14 mouse cellular contexts compared by ENCODE assay signal in genomic region chr17:56815057-56815345, GRCm38 (mm10). TPM values are rescaled to one million over a fixed set of nuclear protein-coding genes. Genes with fewer than 3 reads are reported as not detected.
A peak's percentile ranks its signal among the peaks of the same experiment; 100 is the strongest.
DNase-seq lines count a peak whose midpoint lies in the region; ATAC-seq lines count a peak whose summit lies in the region.
"Had no signal": no experiment of that assay in that cellular context is flagged by ENCODE, and none has a peak within 500 bp of the region (broad histone marks: within the 10 kb centered on the region; RNA-seq: fewer than 3 reads in every experiment).

No protein-coding gene starts in this region.

- H3K9me3 ChIP-seq in heart, embryonic 13.5 days: no peaks in the 10 kb centered on the region
- no peaks in the 10 kb centered on the region for H3K9me3 ChIP-seq in embryonic facial prominence, embryonic 10.5 days
- no peaks in the 10 kb centered on the region for H3K9me3 ChIP-seq in hindbrain, embryonic 10.5 days
- H3K9me3 ChIP-seq in midbrain, embryonic 16.5 days (replicated peaks; ENCODE audit: control insufficient read depth, low read length, poor library complexity, severe bottlenecking): no peaks in the 10 kb centered on the region
- no peaks in the 10 kb centered on the region for H3K9me3 ChIP-seq in kidney, embryonic 16.5 days (ENCODE audit: low read length)

- 0 out of 2 replicates have a peak overlapping the region, but pooled peaks have one; percentile 16 for H3K9ac ChIP-seq in heart, embryonic 13.5 days
- H3K9ac ChIP-seq in midbrain, embryonic 16.5 days (ENCODE audit: low read depth, low read length): 0 out of 2 replicates have a peak overlapping the region, but pooled peaks have one; percentile 53
- no peak overlapping the region for H3K9ac ChIP-seq in kidney, embryonic 16.5 days (replicated peaks; ENCODE audit: low read length)
- H3K9ac ChIP-seq: liver, embryonic 14.5 days had no signal

- H3K4me2 ChIP-seq in heart, embryonic 13.5 days: no peak overlapping the region
- peak overlapping the region; percentile 45 for H3K4me2 ChIP-seq in midbrain, embryonic 16.5 days (ENCODE audit: low read length)
- H3K4me2 ChIP-seq in kidney, embryonic 16.5 days (replicated peaks; ENCODE audit: low read depth, low read length): no peak overlapping the region

- peak overlapping the region; percentile 37 for H3K27ac ChIP-seq in heart, embryonic 13.5 days (replicated peaks)
- peak overlapping the region; percentile 75 for H3K27ac ChIP-seq in embryonic facial prominence, embryonic 10.5 days (replicated peaks)
- H3K27ac ChIP-seq in hindbrain, embryonic 10.5 days: peak overlapping the region; percentile 86
- peak overlapping the region; percentile 91 for H3K27ac ChIP-seq in midbrain, embryonic 16.5 days (ENCODE audit: low read length)
- no peak overlapping the region for H3K27ac ChIP-seq in kidney, embryonic 16.5 days (ENCODE audit: low read length)
- H3K27ac ChIP-seq: liver, embryonic 14.5 days had no signal

- no peaks in the 10 kb centered on the region for H3K36me3 ChIP-seq in heart, embryonic 13.5 days
- no peaks in the 10 kb centered on the region for H3K36me3 ChIP-seq in embryonic facial prominence, embryonic 10.5 days (replicated peaks)
- H3K36me3 ChIP-seq in hindbrain, embryonic 10.5 days: no peaks in the 10 kb centered on the region
- no peaks in the 10 kb centered on the region for H3K36me3 ChIP-seq in midbrain, embryonic 16.5 days (ENCODE audit: control insufficient read depth, insufficient read depth, low read length)
- no peaks in the 10 kb centered on the region for H3K36me3 ChIP-seq in kidney, embryonic 16.5 days (ENCODE audit: insufficient read depth, low read length)

- DNase-seq in heart, adult 8-10 months (ENCODE audit: low spot score): no peak
- DNase-seq in embryonic facial prominence, embryonic 10.5 days (ENCODE audit: low spot score): no peak
- no peak for DNase-seq in hindbrain, embryonic 10.5 days (ENCODE audit: low spot score)
- no peak for DNase-seq in urinary bladder, adult 2 months (ENCODE audit: low spot score)

- peaks cover 50% of the 10 kb centered on the region for H3K4me1 ChIP-seq in heart, embryonic 13.5 days
- H3K4me1 ChIP-seq in embryonic facial prominence, embryonic 10.5 days: peaks cover 38% of the 10 kb centered on the region
- peaks cover 87% of the 10 kb centered on the region for H3K4me1 ChIP-seq in hindbrain, embryonic 10.5 days (replicated peaks)
- H3K4me1 ChIP-seq in midbrain, embryonic 16.5 days (ENCODE audit: control insufficient read depth, insufficient read depth, low read length): peaks cover 28% of the 10 kb centered on the region
- H3K4me1 ChIP-seq in kidney, embryonic 16.5 days (ENCODE audit: insufficient read depth, low read length): peaks cover 7% of the 10 kb centered on the region; the same call in 1 of the 2 replicates

- no peak for ATAC-seq in heart, embryonic 13.5 days (ENCODE audit: extremely low read depth, insufficient number of reproducible peaks, low FRiP score, low TSS enrichment)
- ATAC-seq in midbrain, embryonic 16.5 days: no peak; the same call in 1 of the 2 replicates
- no peak for ATAC-seq in megakaryocyte progenitor cell, adult 5-6 weeks (replicated peaks; ENCODE audit: poor library complexity)
- ATAC-seq in kidney, embryonic 16.5 days (ENCODE audit: low FRiP score, low TSS enrichment): no peak
- ATAC-seq: Patski had no signal

- WGBS in heart, embryonic 13.5 days: 76% methylated on average over 3 of the region's 3 CpGs
- 67% methylated on average over 3 of the region's 3 CpGs for WGBS in embryonic facial prominence, embryonic 10.5 days
- 59% methylated on average over 3 of the region's 3 CpGs for WGBS in hindbrain, embryonic 10.5 days
- WGBS in midbrain, embryonic 16.5 days: 44% methylated on average over 3 of the region's 3 CpGs
- WGBS in kidney, embryonic 16.5 days: 94% methylated on average over 3 of the region's 3 CpGs

- no peaks in the 10 kb centered on the region for H3K27me3 ChIP-seq in heart, embryonic 13.5 days (replicated peaks)
- peaks cover 23% of the 10 kb centered on the region for H3K27me3 ChIP-seq in embryonic facial prominence, embryonic 10.5 days (replicated peaks; ENCODE audit: low read depth, poor library complexity, severe bottlenecking)
- H3K27me3 ChIP-seq in hindbrain, embryonic 10.5 days (ENCODE audit: insufficient read depth, poor library complexity, severe bottlenecking): peaks cover 21% of the 10 kb centered on the region
- H3K27me3 ChIP-seq in midbrain, embryonic 16.5 days (ENCODE audit: control insufficient read depth, insufficient read depth, low read depth, low read length): no peaks in the 10 kb centered on the region
- no peaks in the 10 kb centered on the region for H3K27me3 ChIP-seq in kidney, embryonic 16.5 days (ENCODE audit: insufficient read depth, low read length)
- H3K27me3 ChIP-seq: Patski had no signal

- no peak overlapping the region for H3K4me3 ChIP-seq in heart, embryonic 13.5 days
- H3K4me3 ChIP-seq in embryonic facial prominence, embryonic 10.5 days: no peak overlapping the region
- peak overlapping the region; percentile 26 for H3K4me3 ChIP-seq in hindbrain, embryonic 10.5 days
- H3K4me3 ChIP-seq in midbrain, embryonic 16.5 days (ENCODE audit: low read depth, low read length): no peak overlapping the region
- H3K4me3 ChIP-seq in kidney, embryonic 16.5 days (ENCODE audit: low read length): no peak overlapping the region

RNA-seq across cellular contexts. Expression of gene Rfx2, which starts 15.8 kb away (rescaled TPM):
- 4.7 and 4.9 TPM in 2 replicates for polyA plus RNA-seq in heart, embryonic 13.5 days (2015; fragmentation: Nextera tagmentation; extraction: Ambion mirVana)
- total RNA-seq in heart, adult 8-10 months (2022): 1 to 10 TPM; 1.6 to 3.5 (median 2.7) TPM
- polyA plus RNA-seq in embryonic facial prominence, embryonic 10.5 days (2016; fragmentation: Nextera tagmentation; extraction: Ambion mirVana): 4.0 and 5.3 TPM in 2 replicates
- polyA plus RNA-seq in hindbrain, embryonic 10.5 days (2016; fragmentation: Nextera tagmentation; extraction: Ambion mirVana): 10.9 and 13.8 TPM in 2 replicates
- 3.9 and 4.8 TPM in 2 replicates for polyA plus RNA-seq in midbrain, embryonic 16.5 days (2015; fragmentation: Nextera tagmentation; extraction: Ambion mirVana)
- total RNA-seq in megakaryocyte progenitor cell, adult 5-6 weeks (2015): 6.4 and 8.8 TPM in 2 replicates
- total RNA-seq in megakaryocyte progenitor cell, adult 5-6 weeks (2017): 4.8 and 5.0 TPM in 2 replicates
- polyA plus RNA-seq in urinary bladder, adult 2 months (2012; rRNA removed): 6.6 and 9.4 TPM in 2 replicates
- 3.4 and 4.4 TPM in 2 replicates for polyA plus RNA-seq in kidney, embryonic 16.5 days (2015; fragmentation: Nextera tagmentation; extraction: Ambion mirVana)

RNA-seq across cellular contexts. Expression of gene Prr22, which starts 45.0 kb away (rescaled TPM):
- polyA plus RNA-seq in heart, embryonic 13.5 days (2015; fragmentation: Nextera tagmentation; extraction: Ambion mirVana): 0.78 and 1.0 TPM in 2 replicates
- total RNA-seq in heart, adult 8-10 months (2022): under 1 TPM; 0.31 to 0.60 (median 0.43) TPM
- 1.7 and 1.8 TPM in 2 replicates for polyA plus RNA-seq in embryonic facial prominence, embryonic 10.5 days (2016; fragmentation: Nextera tagmentation; extraction: Ambion mirVana)
- 1.3 TPM in 2 replicates for polyA plus RNA-seq in hindbrain, embryonic 10.5 days (2016; fragmentation: Nextera tagmentation; extraction: Ambion mirVana)
- polyA plus RNA-seq in midbrain, embryonic 16.5 days (2015; fragmentation: Nextera tagmentation; extraction: Ambion mirVana): 0.97 and 1.1 TPM in 2 replicates
- 2.0 and 3.2 TPM in 2 replicates for total RNA-seq in megakaryocyte progenitor cell, adult 5-6 weeks (2015)
- total RNA-seq in megakaryocyte progenitor cell, adult 5-6 weeks (2017): 0.92 and 1.6 TPM in 2 replicates
- 1.1 and 1.5 TPM in 2 replicates for polyA plus RNA-seq in urinary bladder, adult 2 months (2012; rRNA removed)
- 1.6 and 1.8 TPM in 2 replicates for polyA plus RNA-seq in kidney, embryonic 16.5 days (2015; fragmentation: Nextera tagmentation; extraction: Ambion mirVana)

RNA-seq across cellular contexts. Expression of gene Dus3l, which starts 50.4 kb away (rescaled TPM):
- polyA plus RNA-seq in heart, embryonic 13.5 days (2015; fragmentation: Nextera tagmentation; extraction: Ambion mirVana): 31.9 and 33.2 TPM in 2 replicates
- 10 to 100 TPM; 15.6 to 18.5 (median 16.6) TPM for total RNA-seq in heart, adult 8-10 months (2022)
- polyA plus RNA-seq in embryonic facial prominence, embryonic 10.5 days (2016; fragmentation: Nextera tagmentation; extraction: Ambion mirVana): 45.0 and 45.6 TPM in 2 replicates
- 44.1 and 47.6 TPM in 2 replicates for polyA plus RNA-seq in hindbrain, embryonic 10.5 days (2016; fragmentation: Nextera tagmentation; extraction: Ambion mirVana)
- polyA plus RNA-seq in midbrain, embryonic 16.5 days (2015; fragmentation: Nextera tagmentation; extraction: Ambion mirVana): 96.8 and 106 TPM in 2 replicates
- 11.2 and 11.7 TPM in 2 replicates for total RNA-seq in megakaryocyte progenitor cell, adult 5-6 weeks (2015)
- total RNA-seq in megakaryocyte progenitor cell, adult 5-6 weeks (2017): 19.2 and 20.4 TPM in 2 replicates
- 50.0 and 61.3 TPM in 2 replicates for polyA plus RNA-seq in urinary bladder, adult 2 months (2012; rRNA removed)
- polyA plus RNA-seq in kidney, embryonic 16.5 days (2015; fragmentation: Nextera tagmentation; extraction: Ambion mirVana): 55.4 and 59.7 TPM in 2 replicates

RNA-seq across cellular contexts. Expression of gene Nrtn, which starts 57.7 kb away (rescaled TPM):
- 7.9 and 8.6 TPM in 2 replicates for polyA plus RNA-seq in heart, embryonic 13.5 days (2015; fragmentation: Nextera tagmentation; extraction: Ambion mirVana)
- total RNA-seq in heart, adult 8-10 months (2022): 10 to 100 TPM; 22.4 to 26.7 (median 24.6) TPM
- 4.5 and 4.7 TPM in 2 replicates for polyA plus RNA-seq in embryonic facial prominence, embryonic 10.5 days (2016; fragmentation: Nextera tagmentation; extraction: Ambion mirVana)
- 4.4 and 5.1 TPM in 2 replicates for polyA plus RNA-seq in hindbrain, embryonic 10.5 days (2016; fragmentation: Nextera tagmentation; extraction: Ambion mirVana)
- 2.5 and 4.0 TPM in 2 replicates for polyA plus RNA-seq in midbrain, embryonic 16.5 days (2015; fragmentation: Nextera tagmentation; extraction: Ambion mirVana)
- not detected in 2 replicates for total RNA-seq in megakaryocyte progenitor cell, adult 5-6 weeks (2015)
- total RNA-seq in megakaryocyte progenitor cell, adult 5-6 weeks (2017): not detected in 2 replicates
- polyA plus RNA-seq in urinary bladder, adult 2 months (2012; rRNA removed): 22.8 and 28.7 TPM in 2 replicates
- 5.4 and 5.8 TPM in 2 replicates for polyA plus RNA-seq in kidney, embryonic 16.5 days (2015; fragmentation: Nextera tagmentation; extraction: Ambion mirVana)
- total RNA-seq: megakaryocyte, adult 5-6 weeks had no signal

RNA-seq across cellular contexts. Expression of gene Acsbg2, which starts 59.2 kb away (rescaled TPM):
- not detected in 2 replicates for polyA plus RNA-seq in heart, embryonic 13.5 days (2015; fragmentation: Nextera tagmentation; extraction: Ambion mirVana)
- total RNA-seq in heart, adult 8-10 months (2022): not detected
- not detected in 2 replicates for polyA plus RNA-seq in embryonic facial prominence, embryonic 10.5 days (2016; fragmentation: Nextera tagmentation; extraction: Ambion mirVana)
- not detected in 2 replicates for polyA plus RNA-seq in hindbrain, embryonic 10.5 days (2016; fragmentation: Nextera tagmentation; extraction: Ambion mirVana)
- polyA plus RNA-seq in midbrain, embryonic 16.5 days (2015; fragmentation: Nextera tagmentation; extraction: Ambion mirVana): not detected in 2 replicates
- total RNA-seq in megakaryocyte progenitor cell, adult 5-6 weeks (2015): not detected in 2 replicates
- total RNA-seq in megakaryocyte progenitor cell, adult 5-6 weeks (2017): not detected in 2 replicates
- 0.03 TPM in 1 of 2 replicates, not detected in the other for polyA plus RNA-seq in urinary bladder, adult 2 months (2012; rRNA removed)
- polyA plus RNA-seq in kidney, embryonic 16.5 days (2015; fragmentation: Nextera tagmentation; extraction: Ambion mirVana): not detected in 2 replicates
- total RNA-seq: gastrocnemius, adult 18-20 months; layer of hippocampus, postnatal 14 days; megakaryocyte, adult 5-6 weeks had no signal
- polyA plus RNA-seq: embryonic facial prominence, embryonic 14.5 days; liver, embryonic 14.5 days; Patski had no signal
